Mouse (Mus musculus) forebrain, embryonic 16.5 days (tissue): ENCODE results near the gene Gm5773. TPM values are rescaled to one million over a fixed set of nuclear protein-coding genes. Genes with fewer than 3 reads are reported as not detected.
"Not testable (repeated sequence)": the region's sequence is repeated elsewhere in the genome, so short reads cannot be mapped to it uniquely, and the experiment has no call there.

Experiments
- ATAC-seq: fragments of 200-750 bp; cut with Nextera tagmentation; 2 replicates; pipeline ENCODE4 v1.8.0; 2017; ENCODE audit warnings: mild to moderate bottlenecking, moderate library complexity
- H3K27ac ChIP-seq: fragments of 300-500 bp; sonication (generic); 2 replicates; pipeline ENCODE4 v1.5.1; 2014; ENCODE audit warnings: low read length, control low read depth
- H3K27me3 ChIP-seq: fragments of 300-500 bp; sonication (generic); replicated peaks from 2 replicates; pipeline ENCODE4 v1.6.1; 2014; ENCODE audit warnings: low read length; ENCODE audit not compliant: control insufficient read depth, insufficient read depth
- H3K36me3 ChIP-seq: fragments of 300-500 bp; sonication (generic); 2 replicates; pipeline ENCODE4 v1.6.1; 2014; ENCODE audit not compliant: control insufficient read depth, insufficient read depth
- H3K4me1 ChIP-seq: fragments of 300-500 bp; sonication (generic); replicated peaks from 2 replicates; pipeline ENCODE4 v1.6.1; 2014; ENCODE audit warnings: low read length; ENCODE audit not compliant: control insufficient read depth, insufficient read depth
- H3K4me2 ChIP-seq: fragments of 300-500 bp; sonication (generic); 2 replicates; pipeline ENCODE4 v1.6.1; 2014; ENCODE audit warnings: mild to moderate bottlenecking, low read length, control low read depth
- H3K4me3 ChIP-seq: fragments of 300-500 bp; sonication (generic); replicated peaks from 2 replicates; pipeline ENCODE4 v1.5.1; 2014; ENCODE audit warnings: mild to moderate bottlenecking, low read length, control low read depth
- H3K9ac ChIP-seq: fragments of 300-500 bp; sonication (generic); replicated peaks from 2 replicates; pipeline ENCODE4 v1.6.1; 2014; ENCODE audit warnings: low read depth, low read length, control low read depth
- H3K9me3 ChIP-seq: fragments of 300-500 bp; sonication (generic); 2 replicates; pipeline ENCODE4 v1.6.1; 2016; ENCODE audit warnings: low read length; ENCODE audit not compliant: control insufficient read depth
- WGBS: fragments of 180-500 bp; shearing (Covaris S2); extraction: QIAGEN DNeasy Blood & Tissue Kit; methylation state at CpG from one replicate; pipeline ENCODE4 v1.1.7; 2014; 5-methylcytosine and 5-hydroxymethylcytosine counted together
- polyA plus RNA-seq: library from polyadenylated mRNA; unstranded; fragments of >200 nt; fragmentation: Nextera tagmentation; extraction: Ambion mirVana; gene quantifications from 2 replicates; pipeline ENCODE4 v1.2.1, GENCODE M21; 2015

Gm5773 gene
- not detected in 2 replicates for polyA plus RNA-seq

DNA sequence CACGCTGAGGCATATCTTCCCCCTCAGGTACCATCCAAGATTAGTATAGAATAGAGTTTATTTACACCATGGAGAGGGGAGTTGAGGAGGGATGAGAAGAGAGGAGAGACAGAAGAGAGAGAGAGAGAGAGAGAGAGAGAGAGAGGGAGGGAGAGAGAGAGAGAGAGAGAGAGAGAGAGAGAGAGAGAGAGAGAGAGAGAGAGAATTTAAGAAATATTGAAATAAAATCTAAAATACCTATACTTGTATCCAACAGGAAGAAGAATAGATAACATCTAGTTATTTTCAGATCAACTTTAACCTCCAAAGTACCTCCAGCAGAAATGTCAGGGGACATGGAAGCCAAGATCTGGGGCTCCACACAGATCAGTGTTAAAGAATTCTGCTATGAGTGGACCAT lies at the start of gene Gm5773:
TSS of gene Gm5773 (plus strand) at position 301 of the 400 bp plus-strand sequence.
- not testable (repeated sequence) for H3K9ac ChIP-seq, H3K36me3 ChIP-seq, H3K9me3 ChIP-seq, H3K4me2 ChIP-seq, H3K4me3 ChIP-seq, H3K27ac ChIP-seq, H3K27me3 ChIP-seq, H3K4me1 ChIP-seq, ATAC-seq
- 81% methylated on average over 1 of the region's 1 CpGs for WGBS

DNA sequence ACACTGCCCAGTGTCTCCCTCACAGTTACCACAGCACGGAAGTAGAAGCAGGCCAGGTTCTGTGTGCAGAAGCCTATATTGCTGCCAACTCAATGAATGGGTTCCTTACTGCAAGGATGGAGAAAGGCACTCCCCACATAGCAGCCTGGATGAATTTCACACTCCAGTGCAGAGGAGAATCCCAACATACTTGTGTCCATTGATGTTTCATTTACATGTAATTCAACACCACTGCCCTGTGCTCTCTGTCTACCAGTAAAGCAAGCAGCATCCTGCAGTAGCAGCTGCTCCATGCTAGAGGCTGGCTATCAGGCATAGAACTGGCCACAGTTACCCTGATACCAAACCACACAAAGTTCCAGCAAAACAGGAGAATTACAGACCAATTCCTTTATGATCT lies 27.3 kb upstream of the Gm5773 start:
- not testable (repeated sequence) for H3K4me2 ChIP-seq, H3K4me1 ChIP-seq, H3K9ac ChIP-seq, H3K9me3 ChIP-seq, H3K27ac ChIP-seq, H3K4me3 ChIP-seq, ATAC-seq, H3K27me3 ChIP-seq, H3K36me3 ChIP-seq
- WGBS: 95% methylated on average over 1 of the region's 1 CpGs

DNA sequence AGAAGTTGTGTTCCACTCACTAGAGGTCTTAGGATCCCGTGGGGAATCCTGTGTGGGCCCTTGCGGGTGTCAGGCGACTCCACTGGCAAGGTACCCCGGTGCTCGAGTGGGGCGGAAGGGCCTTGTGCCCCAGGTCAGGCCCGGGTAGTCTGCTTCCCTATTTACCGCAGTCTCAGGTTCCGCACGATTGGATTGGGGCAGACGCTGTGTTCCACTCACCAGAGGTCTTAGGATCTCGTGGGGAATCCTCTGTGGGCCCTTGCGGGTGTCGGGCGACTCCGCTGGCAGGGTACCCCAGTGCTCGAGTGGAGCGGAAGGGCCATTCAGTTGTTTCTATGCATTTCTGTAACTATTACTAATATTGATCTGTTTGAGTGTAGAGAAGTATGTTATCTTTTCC lies 18.8 kb upstream of the Gm5773 start:
- H3K9me3 ChIP-seq, ATAC-seq: not testable (repeated sequence)
- WGBS: 90% methylated on average over 17 of the region's 18 CpGs

DNA sequence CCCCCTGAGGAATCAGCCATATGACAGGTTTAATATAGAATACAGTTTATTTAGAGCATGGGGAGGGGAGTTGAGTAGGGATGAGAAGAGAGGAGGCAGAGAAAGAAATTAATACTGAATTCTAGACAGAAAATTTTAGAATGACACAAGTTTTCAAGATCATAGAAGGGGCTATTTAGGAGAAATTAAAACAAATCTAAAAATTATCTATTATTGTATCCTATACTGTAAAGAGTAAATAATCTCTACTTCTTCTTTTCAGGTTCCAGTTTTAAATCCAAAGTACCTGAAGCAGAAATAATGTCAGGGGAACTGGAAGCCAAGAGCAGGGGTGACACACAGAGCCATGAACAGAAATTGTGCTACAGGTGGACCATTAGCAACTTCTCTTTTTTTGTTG lies 23.3 kb downstream of the Gm5773 start, which contains the start of gene Tdpoz4:
TSS of gene Tdpoz4 (plus strand) at position 301 of the 400 bp plus-strand sequence.
- H3K9ac ChIP-seq: not testable (repeated sequence)

More for the DNA sequence above, 18.8 kb upstream of the Gm5773 start:
- not testable (repeated sequence) for H3K36me3 ChIP-seq, H3K27ac ChIP-seq, H3K4me2 ChIP-seq, H3K27me3 ChIP-seq, H3K4me1 ChIP-seq, H3K9ac ChIP-seq, H3K4me3 ChIP-seq

DNA sequence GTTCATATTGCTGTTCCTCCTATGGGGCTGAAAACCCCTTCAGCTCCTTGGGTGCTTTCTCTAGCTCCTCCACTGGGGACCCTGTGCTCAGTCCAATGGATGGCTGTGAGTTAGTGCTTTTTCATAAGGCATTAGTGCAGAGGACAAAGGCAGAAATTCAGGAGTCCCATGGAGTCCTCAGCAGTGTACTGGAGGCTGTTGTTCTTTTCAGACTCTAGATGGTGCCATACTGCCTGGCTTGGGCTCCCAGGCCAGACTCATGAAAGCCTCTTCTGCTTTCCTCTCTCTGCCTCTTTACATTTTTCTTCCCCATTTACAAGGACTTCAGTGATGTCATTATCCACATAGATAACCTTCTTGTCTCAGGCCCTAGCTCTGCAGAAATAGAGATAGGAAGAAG lies 40.5 kb downstream of the Gm5773 start:
- not testable (repeated sequence) for H3K9ac ChIP-seq
- ATAC-seq: 0 out of 2 replicates have a peak, but pooled peaks have one; percentile 47

More for the DNA sequence above, 23.3 kb downstream of the Gm5773 start, which contains the start of gene Tdpoz4:
- H3K4me1 ChIP-seq, H3K4me2 ChIP-seq, H3K9me3 ChIP-seq, H3K36me3 ChIP-seq, H3K27ac ChIP-seq, ATAC-seq, H3K4me3 ChIP-seq, H3K27me3 ChIP-seq: not testable (repeated sequence)

More for the DNA sequence above, 40.5 kb downstream of the Gm5773 start:
- H3K9me3 ChIP-seq, H3K36me3 ChIP-seq, H3K4me3 ChIP-seq, H3K4me2 ChIP-seq, H3K4me1 ChIP-seq, H3K27me3 ChIP-seq, H3K27ac ChIP-seq: not testable (repeated sequence)

Other genes with a start within 250 kb of the Gm5773 start
- 117 and 124 TPM in 2 replicates for gene S100a10, start 217.9 kb upstream of the Gm5773 start, polyA plus RNA-seq
- gene Tdpoz2, start 120.3 kb upstream of the Gm5773 start, polyA plus RNA-seq: not detected in 2 replicates
- gene Tdpoz1, start 96.7 kb upstream of the Gm5773 start, polyA plus RNA-seq: not detected in 2 replicates
- gene Gm37596, start 79.9 kb upstream of the Gm5773 start, polyA plus RNA-seq: not detected in 2 replicates
- gene Tdpoz4, start 23.4 kb downstream of the Gm5773 start, polyA plus RNA-seq: not detected in 2 replicates
- gene Tdpoz3, start 53.0 kb downstream of the Gm5773 start, polyA plus RNA-seq: not detected in 2 replicates
- not detected in 2 replicates for gene Gm9117, start 170.5 kb downstream of the Gm5773 start, polyA plus RNA-seq
- not detected in 2 replicates for gene Tdpoz5, start 188.3 kb downstream of the Gm5773 start, polyA plus RNA-seq